Mouse (Mus musculus) embryonic fibroblast, embryonic 13.5 days (primary cell): ENCODE results near the gene Zkscan1.

Experiments used
- CTCF ChIP-seq: IDR thresholded peaks from 2 replicates; pipeline ENCODE4 v1.5.1; 2011; ENCODE audit warnings: mild to moderate bottlenecking, control low read depth, low read length, moderate library complexity, borderline replicate concordance; ENCODE audit not compliant: insufficient read depth
- POLR2A ChIP-seq: IDR thresholded peaks from 2 replicates; pipeline ENCODE4 v1.6.1; 2011; ENCODE audit warnings: low read depth, mild to moderate bottlenecking, control low read depth, low read length, moderate library complexity

DNA sequence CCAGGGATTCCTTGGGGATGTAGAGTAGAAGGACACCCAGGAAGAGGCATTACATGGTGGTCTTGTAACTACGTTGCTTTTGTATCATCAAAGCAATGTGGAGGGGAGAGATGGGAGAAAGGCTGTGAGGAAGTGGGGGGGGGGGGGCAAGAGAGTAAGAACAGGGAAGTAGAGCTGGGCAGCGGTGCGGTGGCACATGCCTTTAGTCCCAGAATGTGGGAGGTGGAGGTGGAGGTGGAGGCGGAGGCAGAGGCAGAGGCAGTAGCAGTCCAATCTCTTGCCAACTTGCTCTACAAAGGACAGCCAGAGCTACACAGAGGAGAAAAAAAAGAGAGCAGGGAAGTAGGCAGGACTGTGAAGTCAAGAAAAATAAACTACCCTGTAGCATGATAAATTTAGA, 53.7 kb downstream of the Zkscan1 start:
- TF ChIP-seq CTCF (no peak), POLR2A (no peak)
